Mouse (Mus musculus): ENCODE measurements around the gene Gm42674. TPM values are rescaled to one million over a fixed set of nuclear protein-coding genes. Genes with fewer than 3 reads are reported as not detected.

The Gm42674 gene
- total and polyA plus RNA-seq, 3 experiments = not detected

- Histone ChIP-seq H3K9ac (ENCODE audit: low read depth, low read length) (no peak overlapping the region), H3K27ac (no peak overlapping the region), H3K27me3 (ENCODE audit: control insufficient read depth, insufficient read depth, low read length) (no peaks in the 10 kb centered on the region), H3K79me2 (replicated peaks; ENCODE audit: control insufficient read depth, insufficient read depth, low read length) (no peaks in the 10 kb centered on the region), H3K36me3 (ENCODE audit: control insufficient read depth, insufficient read depth, low read length) (no peaks in the 10 kb centered on the region), H3K4me3 (no peak overlapping the region), H3K4me1 (ENCODE audit: control insufficient read depth, insufficient read depth, low read length) (no peaks in the 10 kb centered on the region; the same call in 1 of the 2 replicates)
- intact Hi-C loops (cut with DNase I) = no loop called here
- 53% methylated on average over 7 of the region's 7 CpGs for WGBS
- peak in 1 of 2 experiments; percentile 41 for DNase-seq
- TF ChIP-seq EP300 (IDR thresholded peaks at IDR 0.05; ENCODE audit: insufficient read depth, low read depth, low read length) (no peak), CTCF (IDR thresholded peaks at IDR 0.05) (peak; percentile 86)
Observed at GRCm38 (mm10) chr3:90639511-90640154, 37.9 kb downstream of the Gm42674 start.

GRCm38 (mm10) chr3:90640981-90641380 lies 39.3 kb downstream of the Gm42674 start:
- intact Hi-C loops (cut with DNase I) = no loop called here
- 73% methylated on average over 7 of the region's 7 CpGs for WGBS
- no peaks in the 10 kb centered on the region for H3K79me2 ChIP-seq (replicated peaks; ENCODE audit: control insufficient read depth, insufficient read depth, low read length)
- no peaks in the 10 kb centered on the region for H3K27me3 ChIP-seq (ENCODE audit: control insufficient read depth, insufficient read depth, low read length)
- no peak for TF ChIP-seq EP300 (IDR thresholded peaks at IDR 0.05; ENCODE audit: insufficient read depth, low read depth, low read length)
- TF ChIP-seq POLR2A (IDR thresholded peaks at IDR 0.05; ENCODE audit: insufficient read depth, low read depth, low read length) = no peak
- TF ChIP-seq CTCF (IDR thresholded peaks at IDR 0.05) = no peak
- no peaks in the 10 kb centered on the region; the same call in 1 of the 2 replicates for H3K4me1 ChIP-seq (ENCODE audit: control insufficient read depth, insufficient read depth, low read length)
- no peak for DNase-seq
- no peak overlapping the region for H3K4me3 ChIP-seq
- no peak overlapping the region for H3K9ac ChIP-seq (ENCODE audit: low read depth, low read length)
- H3K27ac ChIP-seq = no peak overlapping the region
- H3K36me3 ChIP-seq (ENCODE audit: control insufficient read depth, insufficient read depth, low read length) = no peaks in the 10 kb centered on the region

- peak; percentile 29 to 64 for DNase-seq
- Histone ChIP-seq H3K9ac (ENCODE audit: low read depth, low read length) (no peak overlapping the region), H3K27me3 (ENCODE audit: control insufficient read depth, insufficient read depth, low read length) (no peaks in the 10 kb centered on the region), H3K79me2 (replicated peaks; ENCODE audit: control insufficient read depth, insufficient read depth, low read length) (no peaks in the 10 kb centered on the region), H3K36me3 (ENCODE audit: control insufficient read depth, insufficient read depth, low read length) (no peaks in the 10 kb centered on the region), H3K27ac (no peak overlapping the region), H3K4me1 (ENCODE audit: control insufficient read depth, insufficient read depth, low read length) (no peaks in the 10 kb centered on the region), H3K4me3 (no peak overlapping the region)
- no peak for TF ChIP-seq EP300 (IDR thresholded peaks at IDR 0.05; ENCODE audit: insufficient read depth, low read depth, low read length)
- TF ChIP-seq CTCF (IDR thresholded peaks at IDR 0.05) = peak; percentile 76
- intact Hi-C loops (cut with DNase I) = no loop called here
- WGBS = 49% methylated on average over 3 of the region's 3 CpGs
Observed at GRCm38 (mm10) chr3:90644220-90644619, 42.5 kb downstream of the Gm42674 start.

- Histone ChIP-seq H3K79me2 (replicated peaks; ENCODE audit: control insufficient read depth, insufficient read depth, low read length) (no peaks in the 10 kb centered on the region), H3K27me3 (ENCODE audit: control insufficient read depth, insufficient read depth, low read length) (no peaks in the 10 kb centered on the region), H3K4me1 (ENCODE audit: control insufficient read depth, insufficient read depth, low read length) (no peaks in the 10 kb centered on the region), H3K27ac (no peak overlapping the region), H3K36me3 (ENCODE audit: control insufficient read depth, insufficient read depth, low read length) (no peaks in the 10 kb centered on the region), H3K4me3 (no peak overlapping the region), H3K9ac (ENCODE audit: low read depth, low read length) (no peak overlapping the region)
- no peak for TF ChIP-seq CTCF (IDR thresholded peaks at IDR 0.05)
- TF ChIP-seq POLR2A (IDR thresholded peaks at IDR 0.05; ENCODE audit: insufficient read depth, low read depth, low read length) = no peak
- TF ChIP-seq EP300 (IDR thresholded peaks at IDR 0.05; ENCODE audit: insufficient read depth, low read depth, low read length) = no peak
- intact Hi-C loops (cut with DNase I) = no loop called here
- WGBS = 60% methylated on average over 1 of the region's 1 CpGs
- DNase-seq = no peak
Observed at GRCm38 (mm10) chr3:90647291-90647690, 45.6 kb downstream of the Gm42674 start.

DNA sequence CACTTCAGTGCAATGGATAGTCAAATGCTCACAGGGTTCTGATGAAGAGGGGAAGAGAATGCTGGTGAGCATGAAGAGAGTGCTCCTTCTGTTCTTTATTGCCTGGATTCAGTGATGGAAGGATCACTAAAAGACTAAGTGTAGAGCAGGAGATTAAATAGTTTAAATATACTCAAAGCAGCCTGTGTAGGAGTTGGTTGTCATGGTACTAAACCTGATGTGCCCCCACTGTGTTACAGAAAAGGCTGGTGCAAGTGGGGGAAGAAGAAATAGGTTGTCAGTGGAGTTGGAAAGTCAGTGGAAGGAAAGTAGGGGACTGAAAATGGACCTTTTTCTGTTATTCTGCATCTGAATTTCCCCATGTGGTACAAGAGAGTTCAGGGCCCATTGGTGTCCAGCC lies 47.3 kb downstream of the Gm42674 start:
- TF ChIP-seq POLR2A (IDR thresholded peaks at IDR 0.05; ENCODE audit: insufficient read depth, low read depth, low read length) (no peak), EP300 (IDR thresholded peaks at IDR 0.05; ENCODE audit: insufficient read depth, low read depth, low read length) (no peak), CTCF (IDR thresholded peaks at IDR 0.05) (no peak)
- no peak for DNase-seq
- intact Hi-C loops (cut with DNase I) = no loop called here
- Histone ChIP-seq H3K79me2 (replicated peaks; ENCODE audit: control insufficient read depth, insufficient read depth, low read length) (no peaks in the 10 kb centered on the region), H3K27me3 (ENCODE audit: control insufficient read depth, insufficient read depth, low read length) (no peaks in the 10 kb centered on the region), H3K9ac (ENCODE audit: low read depth, low read length) (no peak overlapping the region), H3K4me3 (no peak overlapping the region), H3K27ac (no peak overlapping the region), H3K4me1 (ENCODE audit: control insufficient read depth, insufficient read depth, low read length) (no peaks in the 10 kb centered on the region), H3K36me3 (ENCODE audit: control insufficient read depth, insufficient read depth, low read length) (no peaks in the 10 kb centered on the region)

DNA sequence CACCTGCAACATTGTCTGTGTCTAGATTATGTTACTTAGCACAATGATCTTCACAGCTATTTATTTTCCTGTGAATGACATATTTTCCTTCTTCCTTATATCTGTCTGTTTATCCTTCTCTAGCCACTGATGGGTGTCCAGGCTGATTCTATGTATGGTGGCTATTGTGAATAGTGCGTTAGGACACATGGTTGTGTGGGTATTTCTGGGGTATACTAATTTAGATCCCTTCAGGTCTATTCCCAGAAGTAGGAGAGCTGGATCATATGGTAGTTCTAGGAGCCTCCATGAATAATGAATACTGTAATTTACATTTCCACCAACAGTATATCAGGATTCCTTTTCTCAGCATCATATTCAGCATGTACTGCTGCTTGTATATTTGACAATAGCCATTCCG lies 48.1 kb downstream of the Gm42674 start:
- H3K27me3 ChIP-seq (ENCODE audit: control insufficient read depth, insufficient read depth, low read length) = no peaks in the 10 kb centered on the region
- no peak for TF ChIP-seq CTCF (IDR thresholded peaks at IDR 0.05)
- TF ChIP-seq EP300 (IDR thresholded peaks at IDR 0.05; ENCODE audit: insufficient read depth, low read depth, low read length) = no peak
- TF ChIP-seq POLR2A (IDR thresholded peaks at IDR 0.05; ENCODE audit: insufficient read depth, low read depth, low read length) = no peak
- no peaks in the 10 kb centered on the region for H3K79me2 ChIP-seq (replicated peaks; ENCODE audit: control insufficient read depth, insufficient read depth, low read length)
- H3K9ac ChIP-seq (ENCODE audit: low read depth, low read length) = no peak overlapping the region
- intact Hi-C loops (cut with DNase I) = loop anchor here (5.0 kb wide), 2 partner anchors 63 to 238 kb away; no protein-coding TSS in a partner anchor
- H3K4me1 ChIP-seq (ENCODE audit: control insufficient read depth, insufficient read depth, low read length) = no peaks in the 10 kb centered on the region
- WGBS = 93% methylated on average over 2 of the region's 2 CpGs
- H3K27ac ChIP-seq = no peak overlapping the region
- DNase-seq = no peak
- no peaks in the 10 kb centered on the region for H3K36me3 ChIP-seq (ENCODE audit: control insufficient read depth, insufficient read depth, low read length)
- no peak overlapping the region for H3K4me3 ChIP-seq
